Mouse (Mus musculus): ENCODE results near the gene Rabif.
"Not testable (repeated sequence)": the region's sequence is repeated elsewhere in the genome, so short reads cannot be mapped to it uniquely, and the experiment has no call there.

The Rabif gene

GRCm38 (mm10) chr1:134494428-134495215 is at the start of gene Rabif:
TSS of gene Rabif (plus strand) at chr1:134494648.
- DNase-seq (ENCODE audit: low spot score in 2 of 2) = peak; percentile 97 to 98

GRCm38 (mm10) chr1:134445418-134445817 is 49.0 kb upstream of the Rabif start:
- DNase-seq (ENCODE audit: low spot score in 2 of 2) = no peak

- not testable (repeated sequence) for DNase-seq (ENCODE audit: low spot score in 2 of 2)
These were observed 45.9 kb upstream of the Rabif start for GRCm38 (mm10) chr1:134448537-134448936.

- DNase-seq (ENCODE audit: low spot score in 2 of 2) = no peak
These were observed 44.2 kb upstream of the Rabif start for GRCm38 (mm10) chr1:134450201-134450600.

GRCm38 (mm10) chr1:134450986-134451385 is 43.5 kb upstream of the Rabif start:
- DNase-seq (ENCODE audit: low spot score in 2 of 2) = no peak

GRCm38 (mm10) chr1:134454904-134455824 is 39.3 kb upstream of the Rabif start, which contains the start of gene Klhl12:
TSS of gene Klhl12 (plus strand) at chr1:134455531.
- DNase-seq (ENCODE audit: low spot score in 2 of 2) = peak; percentile 93

GRCm38 (mm10) chr1:134456060-134456459 is 38.4 kb upstream of the Rabif start:
- no peak for DNase-seq (ENCODE audit: low spot score in 2 of 2)

GRCm38 (mm10) chr1:134458139-134458727 is 36.2 kb upstream of the Rabif start:
- no peak for DNase-seq (ENCODE audit: low spot score in 2 of 2)

- no peak for DNase-seq (ENCODE audit: low spot score in 2 of 2)
These were observed 33.9 kb upstream of the Rabif start for GRCm38 (mm10) chr1:134460294-134461284.

- no peak for DNase-seq (ENCODE audit: low spot score in 2 of 2)
These were observed 9.8 kb upstream of the Rabif start for GRCm38 (mm10) chr1:134484623-134485022.

- no peak for DNase-seq (ENCODE audit: low spot score in 2 of 2)
These were observed 3.3 kb upstream of the Rabif start for GRCm38 (mm10) chr1:134490903-134491801.

- no peak for DNase-seq (ENCODE audit: low spot score in 2 of 2)
These were observed 2.2 kb upstream of the Rabif start for GRCm38 (mm10) chr1:134492276-134492675.

- no peak for DNase-seq (ENCODE audit: low spot score in 2 of 2)
These were observed 952 bp upstream of the Rabif start for GRCm38 (mm10) chr1:134493496-134493895.

- DNase-seq (ENCODE audit: low spot score in 2 of 2) = no peak
These were observed 492 bp upstream of the Rabif start for GRCm38 (mm10) chr1:134493956-134494355.

GRCm38 (mm10) chr1:134495216-134495539 is 730 bp downstream of the Rabif start:
- DNase-seq (ENCODE audit: low spot score in 2 of 2) = no peak

- DNase-seq (ENCODE audit: low spot score in 2 of 2) = no peak
These were observed 1.5 kb downstream of the Rabif start for GRCm38 (mm10) chr1:134495991-134496390.

- DNase-seq (ENCODE audit: low spot score in 2 of 2) = no peak
These were observed 6.5 kb downstream of the Rabif start for GRCm38 (mm10) chr1:134500916-134501315.

- no peak for DNase-seq (ENCODE audit: low spot score in 2 of 2)
These were observed 11.8 kb downstream of the Rabif start for GRCm38 (mm10) chr1:134506201-134506600.

GRCm38 (mm10) chr1:134510018-134510417 is 15.6 kb downstream of the Rabif start:
- DNase-seq (ENCODE audit: low spot score in 2 of 2) = no peak

- no peak for DNase-seq (ENCODE audit: low spot score in 2 of 2)
These were observed 17.7 kb downstream of the Rabif start for GRCm38 (mm10) chr1:134512183-134512582.

All from right cerebral cortex, postnatal 36 days (tissue).